Mouse (Mus musculus) erythroblast, embryonic 14.5 days (primary cell): ENCODE results near the gene Atp8b4.

ENCODE experiments used
- GATA1 ChIP-seq: IDR thresholded peaks from 2 replicates; pipeline ENCODE4 v1.6.1; 2012; ENCODE audit warnings: low read length, inconsistent platforms, mixed read lengths
- TAL1 ChIP-seq: IDR thresholded peaks from 3 replicates; pipeline ENCODE4 v1.6.1; 2012; ENCODE audit warnings: low read length, inconsistent platforms, mixed read lengths

DNA sequence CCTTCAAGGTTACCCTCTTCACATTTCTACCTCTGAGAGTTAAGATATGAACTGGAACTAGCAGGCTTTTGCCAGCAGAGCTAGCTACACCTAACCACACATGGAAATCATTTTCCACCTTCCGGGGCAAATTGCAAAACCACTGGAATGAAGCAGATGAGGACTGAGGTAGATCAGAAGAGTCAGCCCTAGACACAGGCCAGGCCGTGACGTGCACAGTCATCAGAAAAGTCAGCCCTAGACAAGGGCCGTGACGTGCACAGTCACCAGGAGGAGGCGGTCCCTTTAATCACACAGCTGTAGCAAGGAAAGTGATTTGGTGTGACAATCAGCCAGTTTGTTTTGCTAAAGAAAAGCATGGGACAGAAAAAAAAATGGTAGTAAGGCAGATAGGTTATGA lies 216.4 kb downstream of the Atp8b4 start:
- TF ChIP-seq GATA1 = no peak
- TF ChIP-seq TAL1 = no peak
